Mouse (Mus musculus) cerebellum, postnatal 14 days (tissue): ENCODE data around the gene Gm12569.

ENCODE experiments used
- DNase-seq, 2 experiments: peaks; one replicate each; pipeline ENCODE4 v3.0.0; 2021; ENCODE audit warnings: mixed read lengths in 2 of 2

Gm12569 gene

GRCm38 (mm10) chr11:51220308-51220707 lies at the start of gene Gm12569:
Gene Gm12569, plus strand, starts transcription at chr11:51220473.
- no peak for DNase-seq

- no peak for DNase-seq
These were observed 17.5 kb upstream of the Gm12569 start for GRCm38 (mm10) chr11:51202726-51203125.

GRCm38 (mm10) chr11:51207758-51208157 lies 12.5 kb upstream of the Gm12569 start:
- no peak for DNase-seq

- DNase-seq = no peak
These were observed 8.8 kb upstream of the Gm12569 start for GRCm38 (mm10) chr11:51211426-51211825.

GRCm38 (mm10) chr11:51214021-51214420 lies 6.3 kb upstream of the Gm12569 start:
- DNase-seq = no peak

GRCm38 (mm10) chr11:51219396-51219980 lies 785 bp upstream of the Gm12569 start:
- DNase-seq = no peak

GRCm38 (mm10) chr11:51227104-51227503 lies 6.8 kb downstream of the Gm12569 start:
- DNase-seq = peak; percentile 5 to 22

GRCm38 (mm10) chr11:51234626-51235025 lies 14.4 kb downstream of the Gm12569 start:
- no peak for DNase-seq

- no peak for DNase-seq
These were observed 22.6 kb downstream of the Gm12569 start for GRCm38 (mm10) chr11:51242897-51243296.

GRCm38 (mm10) chr11:51257006-51257405 lies 36.7 kb downstream of the Gm12569 start:
- no peak for DNase-seq

GRCm38 (mm10) chr11:51261680-51262219 lies 41.5 kb downstream of the Gm12569 start, which contains the start of gene Clk4:
Gene Clk4, plus strand, starts transcription at chr11:51261730.
- no peak for DNase-seq

- peak; percentile 99 for DNase-seq
These were observed 42.3 kb downstream of the Gm12569 start, which contains the start of gene BC049762 for GRCm38 (mm10) chr11:51262342-51263285. Gene BC049762, minus strand, starts transcription at chr11:51263046.

- DNase-seq = peak; percentile 78 to 83
These were observed 43.1 kb downstream of the Gm12569 start for GRCm38 (mm10) chr11:51263286-51263831.

GRCm38 (mm10) chr11:51264352-51264751 lies 44.1 kb downstream of the Gm12569 start:
- DNase-seq = no peak

GRCm38 (mm10) chr11:51265326-51265725 lies 45.1 kb downstream of the Gm12569 start:
- peak; percentile 50 to 53 for DNase-seq

GRCm38 (mm10) chr11:51274418-51274817 lies 54.1 kb downstream of the Gm12569 start:
- DNase-seq = no peak
